Mouse (Mus musculus): ENCODE measurements at regions not wholly inside any gene's neighbourhood (a gene's known extent, or its start where the extent isn't known, plus 50 kb on each side); places are given as distances from the start of the nearest gene placed in this dataset.

GRCm38 (mm10) chr10:110534387-110534786, 78.4 kb upstream of the Nav3 start:
- DNase-seq (ENCODE audit: extremely low read depth, insufficient read length, low spot score), result no peak

- DNase-seq (ENCODE audit: extremely low read depth, insufficient read length, low spot score), result no peak
These were observed 86.7 kb upstream of the Nav3 start for GRCm38 (mm10) chr10:110542712-110543111.

GRCm38 (mm10) chr10:110548391-110548790, 92.4 kb upstream of the Nav3 start:
- no peak for DNase-seq (ENCODE audit: extremely low read depth, insufficient read length, low spot score)

- no peak for DNase-seq (ENCODE audit: extremely low read depth, insufficient read length, low spot score)
These were observed 98.0 kb upstream of the Nav3 start for GRCm38 (mm10) chr10:110553954-110554353.

- DNase-seq (ENCODE audit: extremely low read depth, insufficient read length, low spot score), result no peak
These were observed 100.4 kb upstream of the Nav3 start for GRCm38 (mm10) chr10:110556326-110556883.

- DNase-seq (ENCODE audit: extremely low read depth, insufficient read length, low spot score), result no peak
These were observed 107.1 kb upstream of the Nav3 start for GRCm38 (mm10) chr10:110563057-110563456.

- DNase-seq (ENCODE audit: extremely low read depth, insufficient read length, low spot score), result no peak
These were observed 107.6 kb upstream of the Nav3 start for GRCm38 (mm10) chr10:110563571-110563970.

GRCm38 (mm10) chr10:110566260-110567050, 110.5 kb upstream of the Nav3 start:
- no peak for DNase-seq (ENCODE audit: extremely low read depth, insufficient read length, low spot score)

GRCm38 (mm10) chr10:110570465-110570864, 114.5 kb upstream of the Nav3 start:
- no peak for DNase-seq (ENCODE audit: extremely low read depth, insufficient read length, low spot score)

- no peak for DNase-seq (ENCODE audit: extremely low read depth, insufficient read length, low spot score)
These were observed 115.2 kb upstream of the Nav3 start for GRCm38 (mm10) chr10:110571179-110571578.

GRCm38 (mm10) chr10:110573530-110573929, 117.5 kb upstream of the Nav3 start:
- DNase-seq (ENCODE audit: extremely low read depth, insufficient read length, low spot score), result peak; percentile 11

- no peak for DNase-seq (ENCODE audit: extremely low read depth, insufficient read length, low spot score)
These were observed 130.0 kb upstream of the Nav3 start for GRCm38 (mm10) chr10:110586029-110586428.

- DNase-seq (ENCODE audit: extremely low read depth, insufficient read length, low spot score), result no peak
These were observed 130.5 kb upstream of the Nav3 start for GRCm38 (mm10) chr10:110586507-110586906.

GRCm38 (mm10) chr10:110587529-110587928, 131.5 kb upstream of the Nav3 start:
- DNase-seq (ENCODE audit: extremely low read depth, insufficient read length, low spot score), result no peak

- DNase-seq (ENCODE audit: extremely low read depth, insufficient read length, low spot score), result no peak
These were observed 144.4 kb upstream of the Nav3 start for GRCm38 (mm10) chr10:110600352-110600853.

GRCm38 (mm10) chr10:110610336-110610735, 134.9 kb upstream of the E2f7 start:
- no peak for DNase-seq (ENCODE audit: extremely low read depth, insufficient read length, low spot score)

- DNase-seq (ENCODE audit: extremely low read depth, insufficient read length, low spot score), result no peak
These were observed 128.2 kb upstream of the E2f7 start for GRCm38 (mm10) chr10:110617004-110617403.

- DNase-seq (ENCODE audit: extremely low read depth, insufficient read length, low spot score), result no peak
These were observed 126.0 kb upstream of the E2f7 start for GRCm38 (mm10) chr10:110619193-110619592.

GRCm38 (mm10) chr10:110625644-110626043, 119.6 kb upstream of the E2f7 start:
- DNase-seq (ENCODE audit: extremely low read depth, insufficient read length, low spot score), result no peak

GRCm38 (mm10) chr10:110640406-110640805, 104.8 kb upstream of the E2f7 start:
- DNase-seq (ENCODE audit: extremely low read depth, insufficient read length, low spot score), result no peak

GRCm38 (mm10) chr10:110642065-110642690, 103.1 kb upstream of the E2f7 start:
- peak; percentile 6 for DNase-seq (ENCODE audit: extremely low read depth, insufficient read length, low spot score)

- DNase-seq (ENCODE audit: extremely low read depth, insufficient read length, low spot score), result no peak
These were observed 97.6 kb upstream of the E2f7 start for GRCm38 (mm10) chr10:110647603-110648002.

Measured in 3134 (cell line).